Mouse (Mus musculus) adrenal gland, adult 18-20 months (tissue): ENCODE data around the gene Itpkb. TPM values are rescaled to one million over a fixed set of nuclear protein-coding genes. Genes with fewer than 3 reads are reported as not detected.

Experiments
- DNase-seq, 2 experiments: peaks; one replicate each; pipeline ENCODE4 v3.0.0; 2021 to 2022; ENCODE audit warnings: low spot score in 2 of 2
- total RNA-seq, 2 experiments: library from RNA; stranded (reverse); gene quantifications; 1 replicate in 1 of 2; 2 replicates in 1 of 2; pipeline ENCODE4 v1.2.3; 2021

Gene Itpkb
- total RNA-seq, 2 experiments from 2014 or later, result 49.3 to 58.6 TPM

DNA sequence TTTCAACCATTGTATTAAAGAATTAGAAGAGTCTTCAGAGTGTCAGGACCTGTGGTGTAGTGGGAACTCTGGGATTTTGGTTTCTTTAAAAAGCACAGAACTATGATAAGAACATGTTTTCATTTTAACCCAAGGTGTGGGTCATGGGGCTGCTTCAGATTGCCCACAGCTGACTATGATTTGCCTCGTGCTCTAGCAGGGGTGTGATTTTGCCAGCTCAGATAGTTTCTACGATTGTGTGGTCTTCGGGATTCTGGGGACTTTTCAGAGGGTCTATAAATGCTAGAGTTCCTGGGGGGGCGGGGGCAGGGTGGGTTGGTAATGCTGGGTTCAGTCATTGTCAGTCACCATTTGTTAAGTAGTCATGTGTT lies 61.3 kb downstream of the Itpkb start:
- DNase-seq, result no peak

DNA sequence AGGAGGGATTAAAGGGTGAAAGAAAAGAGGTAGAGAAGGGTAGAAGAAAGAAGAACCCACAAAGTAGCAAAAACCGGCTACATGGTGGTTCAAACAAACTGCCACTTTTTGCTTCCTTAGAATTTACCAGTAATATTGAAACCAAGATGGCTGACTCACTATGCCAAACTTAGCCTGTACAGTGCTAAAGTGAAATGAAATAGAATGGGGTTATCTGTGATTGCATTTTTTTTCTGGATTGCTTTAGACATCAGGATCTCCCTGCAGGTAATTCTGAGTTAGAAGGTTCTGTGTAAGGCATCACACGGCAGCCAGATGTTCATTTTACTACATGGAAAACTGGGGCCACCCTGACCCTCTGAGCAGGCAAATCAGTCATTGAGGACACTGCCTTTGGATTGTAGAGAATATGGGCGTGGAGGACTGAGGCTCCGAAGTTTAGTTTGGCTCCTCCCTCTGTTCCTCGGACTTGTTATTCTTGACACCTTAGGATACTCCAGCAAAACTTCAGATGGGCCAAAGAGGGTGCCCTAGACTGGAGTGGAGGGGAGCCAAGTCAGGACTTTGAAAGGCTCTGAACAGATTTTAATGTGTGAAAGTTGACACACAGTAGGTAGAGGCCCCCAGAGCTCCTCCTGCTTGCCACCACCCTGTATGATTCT lies 62.0 kb downstream of the Itpkb start:
- no peak for DNase-seq

DNA sequence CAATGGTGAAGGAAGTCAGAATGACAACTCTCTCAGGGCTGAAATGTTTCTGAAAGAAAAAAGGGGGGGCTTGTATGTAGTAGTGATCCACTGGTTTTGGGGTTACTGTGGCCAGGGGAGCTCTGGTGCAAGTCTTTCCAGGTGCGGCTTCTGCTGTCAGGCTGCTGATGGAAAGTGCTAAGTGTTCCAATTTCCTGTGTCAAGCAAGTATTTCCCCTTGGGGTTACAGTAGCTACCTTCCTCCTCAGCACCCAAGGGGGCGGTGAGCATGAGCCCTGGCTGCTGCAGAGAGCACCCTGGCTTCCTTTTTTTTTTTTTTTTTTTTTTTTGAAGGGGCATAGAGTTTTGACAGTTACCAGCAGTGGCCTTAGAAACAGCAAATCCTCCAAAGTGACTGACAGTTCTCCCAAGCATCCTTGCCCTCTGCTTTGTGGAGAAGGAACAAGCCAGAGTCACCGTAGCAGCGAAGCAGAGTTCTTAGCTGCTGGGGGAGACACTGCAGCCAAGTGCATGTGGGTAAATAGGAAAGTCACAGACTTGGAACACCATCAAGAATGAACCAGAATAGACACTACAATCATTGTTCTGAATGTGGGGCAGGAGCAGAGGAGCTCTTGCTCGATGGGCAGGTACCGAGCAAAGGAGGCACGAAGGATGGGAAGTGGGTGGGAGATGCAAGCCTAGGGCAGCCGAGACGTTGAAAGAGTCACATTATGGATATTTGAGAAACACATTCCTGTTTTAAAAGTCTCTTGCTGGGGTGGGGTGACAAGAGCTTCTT lies 62.9 kb downstream of the Itpkb start:
- DNase-seq, result no peak

DNA sequence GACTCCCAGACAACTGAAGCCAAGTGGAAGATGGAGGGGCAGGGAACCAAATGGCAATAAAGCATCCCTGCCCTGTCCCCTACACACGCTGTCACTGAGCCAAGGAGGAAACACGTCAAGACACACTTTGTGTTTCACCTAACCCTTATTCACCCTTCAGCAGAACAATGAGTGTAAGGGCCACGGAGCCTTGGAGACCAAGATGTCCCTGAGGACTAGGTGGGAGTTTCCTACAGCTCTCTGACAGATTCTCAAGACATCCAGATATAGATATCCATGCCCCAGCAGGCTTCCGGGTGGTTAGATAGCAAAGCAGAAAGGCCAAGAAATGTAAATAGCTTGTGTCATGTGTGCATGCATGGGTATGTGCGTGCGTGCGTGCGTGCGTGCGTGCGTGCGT lies 63.6 kb downstream of the Itpkb start:
- DNase-seq, result no peak

- DNase-seq, result no peak
These were observed 67.4 kb downstream of the Itpkb start for GRCm38 (mm10) chr1:180397734-180398133.

DNA sequence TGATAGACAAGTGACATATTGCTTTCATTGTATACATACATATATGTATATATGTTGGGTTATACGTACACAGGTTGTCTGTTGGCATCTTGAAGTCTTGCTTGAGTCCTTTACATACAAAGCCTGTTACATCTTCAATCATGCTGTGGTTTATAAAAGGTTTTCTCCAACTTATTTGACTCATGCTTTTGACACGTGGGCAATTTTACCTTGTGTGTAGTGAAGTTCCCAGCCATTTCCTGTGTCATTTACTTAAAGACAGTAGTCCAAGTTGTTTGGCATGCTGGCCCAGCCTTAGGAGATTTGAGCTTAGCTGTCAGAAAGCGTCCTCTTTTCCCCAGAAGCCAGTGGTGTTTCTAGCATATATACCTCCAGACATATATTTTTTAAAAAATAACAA lies 68.2 kb downstream of the Itpkb start:
- no peak for DNase-seq

DNA sequence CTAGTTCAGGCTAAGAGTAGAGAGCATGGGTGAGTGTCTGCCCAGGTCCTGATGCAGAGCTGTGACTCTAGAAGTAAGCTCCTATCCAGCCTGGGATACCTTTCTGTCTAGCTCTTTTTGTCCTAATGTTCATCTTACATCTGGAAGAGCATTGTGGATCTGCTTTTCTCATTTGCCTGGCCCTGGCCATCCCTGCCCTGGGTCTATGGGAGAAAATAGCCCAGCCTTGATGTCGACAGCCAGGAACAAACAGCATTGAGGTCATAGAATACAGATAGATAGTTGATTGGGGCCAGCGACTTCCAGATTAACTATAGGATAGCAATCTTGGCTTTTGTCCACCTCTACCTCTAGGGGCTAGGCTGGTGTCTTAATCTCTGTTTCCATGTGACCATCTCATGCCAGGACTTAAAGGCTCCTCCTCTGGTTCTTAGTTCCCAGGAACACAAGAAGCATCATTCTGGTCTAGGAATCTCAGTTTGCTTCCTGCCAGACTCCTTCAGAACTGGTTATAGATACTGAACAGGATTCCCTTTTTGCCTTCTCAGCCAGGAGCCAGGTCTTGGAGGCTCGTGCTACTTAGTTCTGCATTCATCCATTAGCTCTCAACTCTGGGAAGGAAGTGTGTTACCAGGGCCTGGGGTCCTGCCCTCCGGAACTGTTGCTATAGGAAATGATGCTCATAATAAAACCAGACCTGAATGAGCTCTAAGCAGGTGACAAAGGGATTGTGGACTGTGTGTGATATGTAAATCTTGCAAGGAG lies 70.6 kb downstream of the Itpkb start:
- no peak for DNase-seq

- DNase-seq, result no peak
These were observed 71.4 kb downstream of the Itpkb start for GRCm38 (mm10) chr1:180401725-180402124.

DNA sequence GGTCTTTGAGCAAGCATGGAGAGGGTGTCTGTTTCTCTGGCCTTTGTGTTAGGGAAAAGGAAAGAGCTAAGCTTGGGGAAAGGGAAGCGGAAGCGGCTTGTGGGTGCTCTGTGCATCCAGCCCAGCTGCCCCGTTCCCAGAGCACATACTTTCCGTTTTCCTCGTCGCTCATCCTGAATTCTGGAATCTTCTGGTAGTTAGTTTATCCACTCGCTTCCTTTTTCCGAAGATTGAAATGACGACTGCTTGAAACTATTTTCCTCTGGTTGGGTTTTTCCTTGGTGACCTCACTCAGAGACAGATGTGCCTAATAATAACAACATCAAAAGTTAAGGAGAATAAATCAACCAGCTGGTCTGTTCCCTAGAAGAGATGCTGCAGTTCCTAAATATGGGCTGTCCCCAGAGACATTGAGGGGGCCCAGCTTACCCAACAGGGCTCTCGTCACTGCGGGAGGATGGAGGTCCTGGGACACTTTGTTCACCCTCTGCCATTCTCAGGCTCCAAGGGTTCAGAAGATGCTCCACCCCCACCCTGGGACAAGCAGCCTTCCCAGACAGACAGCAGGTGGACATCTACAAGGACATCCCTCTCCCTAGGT lies 72.3 kb downstream of the Itpkb start:
- no peak for DNase-seq

DNA sequence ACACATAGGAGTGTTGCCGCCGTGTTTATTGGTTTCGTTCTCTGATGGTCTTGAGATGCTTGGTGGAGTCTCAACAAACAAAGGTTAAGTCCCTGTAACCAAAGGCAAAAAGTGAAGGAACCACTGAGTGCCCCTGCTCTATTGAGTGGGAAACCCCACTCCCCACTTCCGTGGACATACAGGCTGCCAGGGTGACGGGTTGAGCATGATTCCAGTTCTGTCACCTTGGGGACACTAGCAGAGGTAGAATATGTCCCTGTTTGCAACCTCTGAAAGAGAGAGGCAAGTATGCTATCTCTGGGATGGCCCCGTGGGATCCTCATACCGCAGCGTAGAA lies 73.0 kb downstream of the Itpkb start:
- no peak for DNase-seq

- DNase-seq, result peak in 1 of 2 experiments; percentile 65
These were observed 73.7 kb downstream of the Itpkb start for GRCm38 (mm10) chr1:180403694-180404606.

DNA sequence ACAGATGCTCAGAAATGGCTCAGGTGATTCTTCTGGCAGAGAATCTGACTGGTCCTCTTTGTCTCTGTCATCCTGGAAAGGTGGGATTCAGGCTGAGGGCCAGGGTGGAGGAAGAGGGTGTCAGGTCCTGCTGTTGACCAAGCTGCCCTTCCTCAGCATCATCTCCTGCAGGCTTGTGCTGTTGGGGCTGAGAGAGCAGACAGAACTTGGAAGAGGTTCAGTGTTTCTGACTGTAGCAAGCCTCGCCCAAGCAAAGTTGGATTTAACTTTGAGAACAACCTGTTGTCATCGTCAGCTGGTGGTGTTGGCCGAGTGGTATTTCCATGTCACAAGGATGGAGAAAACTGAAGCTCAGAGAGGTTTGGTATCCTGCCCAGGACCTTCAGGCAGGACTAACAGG lies 74.4 kb downstream of the Itpkb start:
- DNase-seq, result no peak

DNA sequence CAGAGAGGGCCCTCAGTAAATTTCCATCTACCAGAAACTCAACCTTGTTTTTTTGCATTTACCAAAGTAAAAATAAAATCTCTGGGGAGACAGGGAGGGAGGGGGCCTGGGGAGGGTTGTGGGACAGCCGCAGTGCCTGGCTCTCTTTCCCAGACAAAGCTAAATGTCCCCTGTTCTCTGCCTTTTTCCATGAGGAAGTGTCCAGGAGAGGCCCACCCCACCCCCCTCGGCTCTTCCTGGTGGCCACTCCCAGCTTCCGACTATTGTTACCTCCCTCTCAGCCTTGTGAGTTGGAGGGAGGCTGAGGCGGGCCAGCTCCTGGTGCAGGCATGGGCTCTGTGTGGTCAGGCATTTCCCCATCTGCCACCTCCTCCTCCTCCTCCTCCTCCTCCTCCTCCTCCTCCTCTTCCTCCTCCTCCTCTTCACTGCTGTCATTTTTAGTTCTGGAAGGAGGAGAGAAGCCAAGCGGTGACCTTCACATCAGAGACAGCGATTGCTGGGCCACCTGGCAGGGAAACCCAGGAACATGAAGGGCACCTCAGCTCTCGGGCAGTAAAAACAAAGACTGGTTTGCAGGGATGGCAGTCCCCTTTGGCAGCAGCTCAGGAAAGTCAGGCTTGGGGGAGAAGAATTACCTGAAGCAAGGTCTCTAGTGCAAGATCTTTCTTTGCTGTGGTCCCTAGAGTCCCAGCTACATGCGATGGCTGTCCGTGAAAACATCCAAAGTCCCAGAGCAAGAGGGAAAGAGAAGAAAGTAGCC lies 75.5 kb downstream of the Itpkb start:
- DNase-seq, result no peak

GRCm38 (mm10) chr1:180406336-180407035 lies 76.2 kb downstream of the Itpkb start:
- no peak for DNase-seq

DNA sequence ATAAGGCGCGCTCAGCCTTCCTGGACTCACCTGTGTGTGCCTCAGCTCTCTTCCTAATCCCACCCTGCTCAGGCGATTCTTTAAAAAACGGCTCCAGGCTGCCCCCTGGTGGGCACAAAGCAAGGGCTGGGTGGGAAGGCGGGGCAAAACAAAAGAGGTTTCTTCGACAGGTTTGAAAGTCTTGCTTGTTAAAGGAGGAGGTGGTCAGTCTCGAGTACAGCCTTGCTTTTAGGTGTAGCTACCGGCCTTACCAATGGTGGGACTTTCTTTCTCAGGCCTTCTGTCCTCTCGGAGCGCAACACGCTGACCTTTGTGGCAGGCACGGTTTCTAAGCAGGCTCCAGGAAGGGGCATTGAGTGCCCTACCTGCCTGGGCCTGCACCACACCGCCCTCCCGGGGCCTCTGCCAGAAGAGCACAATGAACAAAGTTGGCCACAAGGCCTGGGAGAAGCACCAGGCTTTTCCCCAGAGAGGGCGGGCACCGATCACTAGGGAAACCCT lies 76.9 kb downstream of the Itpkb start:
- peak in 1 of 2 experiments; percentile 65 for DNase-seq

GRCm38 (mm10) chr1:180407727-180408719 lies 77.7 kb downstream of the Itpkb start:
- DNase-seq, result no peak

- no peak for DNase-seq
These were observed 78.5 kb downstream of the Itpkb start for GRCm38 (mm10) chr1:180408832-180409231.

GRCm38 (mm10) chr1:180409771-180410170 lies 79.5 kb downstream of the Itpkb start:
- no peak for DNase-seq
